Mouse (Mus musculus) lung, postnatal 10 days (tissue): ENCODE measurements at regions not wholly inside any gene's neighbourhood (a gene's known extent, or its start where the extent isn't known, plus 50 kb on each side); places are given as distances from the start of the nearest gene placed in this dataset.
A peak's percentile ranks its signal among the peaks of the same experiment; 100 is the strongest.

ENCODE experiments used
- DNase-seq: peaks from one replicate; pipeline ENCODE4 v3.0.0; 2021

DNA sequence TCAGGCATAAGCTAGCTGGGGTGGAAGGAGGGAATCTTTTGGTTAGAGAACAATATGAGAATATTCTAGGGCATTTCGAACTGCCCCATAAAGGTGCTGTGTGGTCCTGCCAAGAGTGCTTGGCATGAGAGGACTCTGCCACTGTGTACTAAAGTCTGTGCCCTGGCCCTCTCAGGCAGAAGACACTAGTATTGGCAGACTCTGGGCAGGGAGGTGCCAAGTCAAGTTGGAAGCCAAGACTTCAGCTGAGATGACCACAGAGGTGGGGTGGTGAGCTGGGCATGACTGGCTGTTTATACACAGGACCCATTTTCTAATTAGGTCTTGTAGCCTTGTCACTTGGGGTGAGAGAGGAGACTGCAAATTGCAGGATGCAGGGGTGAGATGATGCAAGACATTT lies 104.4 kb upstream of the Glra1 start:
- no peak for DNase-seq

DNA sequence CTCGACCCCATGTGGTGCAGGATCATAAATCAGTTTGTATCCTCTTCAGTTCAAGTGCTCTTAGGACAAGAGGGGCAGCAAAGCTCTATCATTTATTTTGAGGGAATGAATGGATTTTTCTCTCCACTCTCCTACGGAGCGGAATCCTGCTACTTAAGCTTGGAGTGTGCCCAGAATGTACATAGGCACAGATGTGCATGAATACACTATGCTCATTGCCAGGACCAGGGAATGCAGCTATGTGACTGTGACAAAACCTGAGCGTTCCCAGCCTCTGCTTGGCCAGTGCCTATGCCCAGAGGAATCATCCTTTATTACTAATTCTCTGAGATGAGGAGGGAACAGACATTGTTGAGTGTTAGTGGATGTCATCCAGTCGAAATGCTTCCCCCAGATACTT lies 99.5 kb upstream of the Glra1 start:
- DNase-seq = no peak

DNA sequence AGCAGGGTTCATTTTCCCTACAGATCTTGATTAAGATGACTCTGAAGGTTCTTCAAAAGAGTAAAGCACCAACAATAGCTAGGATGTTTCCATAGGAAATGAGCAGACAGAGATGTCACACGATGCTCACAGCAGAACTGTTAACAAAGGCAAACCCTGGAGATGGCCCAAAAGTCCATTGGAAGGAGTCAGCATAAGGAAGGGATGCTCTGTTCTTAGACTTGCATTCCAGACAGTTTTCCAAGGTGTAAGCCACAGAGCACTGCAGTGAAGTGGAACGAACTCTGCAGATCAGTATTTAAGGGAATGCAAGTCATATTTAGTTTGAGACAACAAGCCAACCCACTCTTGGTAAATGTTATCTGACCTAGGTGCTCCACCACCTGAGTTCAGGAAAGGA lies 93.9 kb upstream of the Glra1 start:
- DNase-seq = no peak

DNA sequence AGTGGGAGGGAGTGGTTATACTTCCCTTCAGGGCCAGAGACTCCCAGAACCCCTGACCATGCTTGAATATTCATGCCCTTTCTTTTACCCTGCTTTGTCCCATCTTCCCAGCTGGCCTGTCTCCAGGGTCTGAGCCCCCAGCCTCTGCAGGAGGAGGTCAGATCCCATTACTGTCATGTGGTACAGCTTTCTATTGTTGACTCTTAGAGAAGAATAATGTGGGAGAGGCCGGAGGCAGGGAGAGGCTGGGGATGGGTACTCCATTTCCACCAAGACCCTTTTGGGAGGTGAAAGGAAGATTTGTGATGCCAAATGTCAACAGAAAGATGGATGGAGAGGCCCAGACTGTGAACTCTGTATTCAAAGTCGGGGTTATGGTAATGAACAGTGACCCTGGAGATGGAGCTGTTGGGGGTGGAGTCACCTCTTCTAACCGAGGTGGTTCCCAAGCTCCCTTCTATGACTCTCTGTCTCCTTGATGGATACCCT lies 77.1 kb upstream of the Glra1 start:
- no peak for DNase-seq

DNA sequence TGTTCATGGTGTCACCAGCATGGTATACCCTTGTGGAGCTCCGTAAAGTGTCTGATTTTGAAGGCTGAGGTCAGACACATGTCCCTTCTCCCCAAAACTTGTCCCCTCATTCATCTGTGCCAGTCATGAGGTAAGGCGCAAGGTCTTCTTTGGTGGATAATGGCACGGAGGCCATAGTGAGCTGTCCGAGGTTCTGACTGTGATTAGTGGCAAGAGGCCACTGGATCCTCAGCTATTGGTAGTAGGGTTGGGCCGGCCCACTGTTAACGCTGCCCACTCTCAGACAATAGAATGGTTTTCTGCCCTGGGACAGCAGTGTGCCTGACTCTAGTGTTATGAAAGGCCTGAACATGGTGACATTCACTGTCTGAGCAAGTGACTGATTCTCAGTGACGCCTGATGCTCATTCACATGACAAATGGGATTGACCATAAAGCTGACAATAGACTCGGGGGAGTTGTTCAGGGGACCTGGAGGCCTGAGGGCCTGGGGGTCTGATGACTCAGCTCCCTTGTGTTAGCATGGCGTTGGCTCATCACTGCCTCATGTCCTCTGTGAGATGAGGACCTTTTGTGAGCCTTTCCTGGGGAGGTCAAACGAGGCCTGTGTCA lies 74.5 kb upstream of the Glra1 start:
- peak; percentile 16 for DNase-seq

DNA sequence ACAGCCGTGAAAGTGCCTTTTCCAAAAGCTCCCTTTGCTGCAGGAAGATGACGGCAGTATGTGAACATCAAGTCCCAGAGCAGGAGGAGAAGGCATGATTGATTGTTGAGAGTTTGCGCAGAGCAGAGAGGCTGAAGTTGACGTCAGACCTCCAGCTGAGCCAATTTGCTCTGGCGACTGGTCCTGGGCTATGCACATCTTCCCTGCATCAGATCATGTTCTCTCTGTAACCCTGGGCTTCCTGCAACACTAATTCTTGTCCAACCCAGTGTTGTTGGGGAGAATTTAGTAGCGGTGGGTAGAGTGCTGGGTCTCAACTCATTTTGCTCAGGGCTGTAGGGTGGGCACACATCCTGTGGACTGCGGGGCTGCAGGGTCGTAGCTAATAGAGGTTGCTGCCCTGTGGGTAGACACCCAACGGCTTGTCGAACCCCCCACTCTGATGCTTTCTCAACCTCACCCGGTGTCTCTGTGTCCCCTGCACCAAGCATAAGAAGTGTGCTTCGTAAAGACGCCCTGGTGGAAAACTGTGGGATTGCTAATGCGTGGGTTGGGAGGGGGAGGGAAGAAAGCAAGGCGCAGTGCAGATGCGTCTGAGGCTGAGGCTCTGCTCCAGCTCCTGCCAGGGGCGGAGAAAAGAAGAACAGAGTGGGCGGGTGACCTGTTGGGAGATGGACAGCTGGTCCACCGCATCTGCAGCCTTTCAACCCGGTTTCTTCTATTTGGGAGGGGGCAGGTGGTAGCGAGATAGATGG lies 73.4 kb upstream of the Glra1 start:
- no peak for DNase-seq

DNA sequence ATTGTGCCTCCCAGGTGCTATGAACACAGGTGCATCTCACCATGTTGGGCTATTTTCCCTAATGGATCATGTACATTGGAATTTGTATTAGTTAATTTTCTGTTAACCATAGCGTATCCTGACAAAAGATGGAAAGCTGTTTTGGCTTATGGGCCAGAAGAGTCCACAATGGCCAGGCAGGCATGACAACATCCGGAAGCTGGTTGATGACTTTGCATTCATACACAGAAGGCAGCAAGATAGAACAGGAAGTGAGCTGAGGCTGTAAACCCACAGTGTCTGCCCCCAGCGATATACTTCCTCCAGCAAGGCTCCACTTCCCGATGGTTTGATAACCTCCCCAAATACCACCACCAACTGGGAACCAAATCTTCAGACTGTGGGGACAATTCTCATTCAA lies 55.1 kb upstream of the Glra1 start:
- DNase-seq = no peak

DNA sequence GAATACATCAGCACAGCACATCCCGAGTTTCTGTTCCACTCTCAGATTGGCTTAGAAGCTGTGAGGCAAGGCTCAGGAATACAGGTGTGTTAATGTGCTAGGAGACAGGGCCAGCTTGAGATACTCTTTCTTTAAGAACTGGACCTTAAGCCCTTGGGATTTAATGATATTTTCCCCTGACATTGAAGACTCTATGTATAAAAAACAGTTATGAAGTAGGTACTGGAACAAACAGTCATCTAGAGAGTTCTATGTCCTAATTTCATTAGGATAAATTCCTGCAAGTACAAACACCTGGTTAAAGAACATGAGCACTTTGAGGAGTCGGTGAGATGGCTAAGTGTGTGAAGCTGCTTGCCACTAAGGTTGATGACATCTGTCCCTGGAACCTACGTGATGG lies 54.3 kb upstream of the Glra1 start:
- DNase-seq = no peak
